24 mouse cellular contexts compared by ENCODE assay signal in the genomic region with DNA sequence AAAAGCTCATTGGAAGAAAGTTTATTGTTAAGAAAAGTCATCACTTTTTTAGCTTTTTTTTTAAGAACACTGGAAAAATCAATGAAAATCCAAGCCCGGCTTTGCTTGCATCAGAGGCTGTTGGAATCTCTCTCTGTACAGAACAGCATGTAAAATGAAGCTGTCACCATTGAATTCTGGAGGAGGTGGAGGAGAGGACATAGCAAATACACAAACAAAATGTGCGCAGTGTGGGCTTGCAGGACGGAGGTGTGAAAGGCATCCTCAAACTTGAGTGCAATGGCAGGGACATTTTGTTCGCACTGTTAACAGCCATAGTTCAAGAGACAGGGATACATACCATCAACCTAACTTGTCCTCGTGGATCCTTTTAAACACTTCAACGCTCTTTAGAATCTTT.
"Had no signal": no experiment of that assay in that cellular context is flagged by ENCODE, and none has a peak within 500 bp of the region (broad histone marks: within the 10 kb centered on the region; RNA-seq: fewer than 3 reads in every experiment).

No protein-coding gene starts in this region.

- H3K9me3 ChIP-seq: heart, embryonic 10.5 days; heart, embryonic 13.5 days; heart, embryonic 15.5 days; hindbrain, embryonic 13.5 days; hindbrain, embryonic 15.5 days; intestine, embryonic 15.5 days; limb, embryonic 10.5 days; limb, embryonic 12.5 days; liver, embryonic 13.5 days had no signal

- DNase-seq: forebrain, postnatal 0 days; gastrocnemius, postnatal 14 days; gastrocnemius, postnatal 36 days; heart, adult 18-20 months; heart, postnatal 14 days; heart, postnatal 36 days; kidney, adult 18-20 months; kidney, adult 8-10 months; kidney, postnatal 10 days; kidney, postnatal 25 days; kidney, postnatal 4 days; liver; liver, embryonic 13.5 days had no signal

- H3K27me3 ChIP-seq: heart, embryonic 13.5 days; heart, embryonic 15.5 days; hindbrain, embryonic 13.5 days; hindbrain, embryonic 15.5 days; intestine, embryonic 15.5 days; limb, embryonic 12.5 days; liver, embryonic 13.5 days had no signal

- H3K27ac ChIP-seq: heart, embryonic 10.5 days; heart, embryonic 13.5 days; heart, embryonic 15.5 days; hindbrain, embryonic 13.5 days; hindbrain, embryonic 15.5 days; intestine, embryonic 15.5 days; left cerebral cortex, adult 2 months; limb, embryonic 10.5 days; limb, embryonic 12.5 days; liver, embryonic 13.5 days had no signal

- H3K4me3 ChIP-seq: heart, embryonic 10.5 days; heart, embryonic 13.5 days; heart, embryonic 15.5 days; hindbrain, embryonic 13.5 days; hindbrain, embryonic 15.5 days; intestine, embryonic 15.5 days; left cerebral cortex, adult 2 months; limb, embryonic 10.5 days; limb, embryonic 12.5 days; liver, embryonic 13.5 days had no signal

- H3K4me1 ChIP-seq: heart, embryonic 10.5 days; heart, embryonic 13.5 days; heart, embryonic 15.5 days; hindbrain, embryonic 13.5 days; hindbrain, embryonic 15.5 days; intestine, embryonic 15.5 days; limb, embryonic 10.5 days; limb, embryonic 12.5 days; liver, embryonic 13.5 days had no signal

- ATAC-seq: forebrain, postnatal 0 days; inflammation-experienced regulatory T-cells, adult 6 months; intestine, embryonic 15.5 days; intestine, postnatal 0 days had no signal
